Mouse (Mus musculus) embryonic stem cell, embryonic (primary cell): ENCODE results near the gene Hist1h2bk.

Experiments
- CTCF ChIA-PET, 4 experiments: fragments of 300-600 bp in 2 of 4; fragments of 350-600 bp in 2 of 4; sonication (Branson Sonifier 250); formaldehyde crosslinking; loops; one replicate each; lab custom pipeline; 2022; ENCODE audit warnings: inconsistent platforms in 2 of 4; lab: Charles Lee
- POLR2A ChIA-PET, 4 experiments: fragments of 300-600 bp in 2 of 4; fragments of 350-600 bp in 2 of 4; sonication (Branson Sonifier 250); formaldehyde crosslinking; loops; one replicate each; lab custom pipeline; 2022; ENCODE audit warnings: antibody characterized with exemption in 4 of 4, inconsistent platforms in 1 of 4; lab: Charles Lee

The Hist1h2bk gene

GRCm38 (mm10) chr13:22035267-22036148 is at the start of gene Hist1h2bk, which contains the start of gene Hist1h2ah:
Hist1h2bk (plus strand) TSS chr13:22035870.
Hist1h2ah (minus strand) TSS chr13:22035568.
- CTCF ChIA-PET = interaction anchor here in 2 of 4 experiments (0.7 to 2.5 kb wide), 4 partner anchors 8 to 1366 kb away, joined by 3 to 9 read pairs (median 6); partner anchors contain the start of genes Hist1h2ag (in 1 of the 2), Hist1h2bj (in 1 of the 2) and Hist1h2bl (in 1 of the 2)
- POLR2A ChIA-PET = interaction anchor here (0.6 to 10.4 kb wide), 176 partner anchors 8 to 1798 kb away, joined by 3 to 225 read pairs (median 5); partner anchors contain the start of genes Hist1h1a (in 3 of the 4), Hist1h1b (in 3 of the 4), Hist1h2ag (in 3 of the 4) and Hist1h2an (in 3 of the 4)

- ChIA-PET POLR2A (interaction anchor here in 3 of 4 experiments (0.7 to 2.5 kb wide), 12 partner anchors 9 to 1691 kb away, joined by 3 to 9 read pairs (median 3); partner anchors contain the start of genes Hist1h2ac (in 1 of the 3), Hist1h2ag (in 1 of the 3), Hist1h2bc (in 1 of the 3) and Hist1h2bj (in 1 of the 3)), CTCF (interaction anchor here in 1 of 4 experiments (0.6 kb wide), 1 partner anchor 1054 kb away, joined by 3 read pairs; no protein-coding TSS in a partner anchor)
Observed at GRCm38 (mm10) chr13:21992550-21992949, 43.1 kb upstream of the Hist1h2bk start.

DNA sequence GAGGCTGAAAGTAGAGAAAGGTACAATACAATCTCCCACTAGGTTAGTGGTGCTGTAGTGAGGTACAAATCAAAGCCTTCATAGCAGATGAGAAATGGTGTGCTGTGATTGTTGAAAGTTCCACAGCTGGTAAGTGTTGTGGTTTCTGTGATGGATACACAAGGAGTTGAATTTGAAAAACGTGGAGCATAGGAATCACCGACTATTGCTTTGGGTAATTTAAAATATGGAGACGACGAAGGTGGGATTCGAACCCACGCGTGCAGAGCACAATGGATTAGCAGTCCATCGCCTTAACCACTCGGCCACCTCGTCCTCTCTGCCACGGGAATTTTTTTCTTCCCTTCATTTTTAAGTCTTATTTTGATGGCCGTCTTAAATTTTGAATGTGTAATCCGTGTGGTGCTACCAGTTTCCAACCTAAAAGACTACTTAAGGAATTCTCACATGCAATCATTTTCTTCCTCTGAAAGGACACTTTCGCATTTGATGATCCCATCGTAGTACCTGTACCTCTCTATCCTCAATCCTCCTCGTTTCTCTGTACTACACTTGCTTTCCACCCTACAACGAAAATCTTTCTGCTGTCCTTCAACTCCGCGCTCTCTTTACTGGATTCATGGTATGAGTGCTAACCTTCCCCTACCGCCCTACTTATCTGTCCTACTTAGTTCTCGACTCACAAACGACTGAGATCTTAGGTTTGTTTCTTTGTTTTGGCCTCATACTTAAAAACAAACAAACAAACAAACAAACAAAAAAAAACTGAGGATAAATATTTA is 41.5 kb upstream of the Hist1h2bk start:
- POLR2A ChIA-PET = interaction anchor here in 1 of 4 experiments (1.3 to 3.2 kb wide), 2 partner anchors 13 to 111 kb away, joined by 4 to 22 read pairs; no protein-coding TSS in a partner anchor
- CTCF ChIA-PET = interaction anchor here in 1 of 4 experiments (1.9 kb wide), 1 partner anchor 11 kb away, joined by 7 read pairs; no protein-coding TSS in a partner anchor

DNA sequence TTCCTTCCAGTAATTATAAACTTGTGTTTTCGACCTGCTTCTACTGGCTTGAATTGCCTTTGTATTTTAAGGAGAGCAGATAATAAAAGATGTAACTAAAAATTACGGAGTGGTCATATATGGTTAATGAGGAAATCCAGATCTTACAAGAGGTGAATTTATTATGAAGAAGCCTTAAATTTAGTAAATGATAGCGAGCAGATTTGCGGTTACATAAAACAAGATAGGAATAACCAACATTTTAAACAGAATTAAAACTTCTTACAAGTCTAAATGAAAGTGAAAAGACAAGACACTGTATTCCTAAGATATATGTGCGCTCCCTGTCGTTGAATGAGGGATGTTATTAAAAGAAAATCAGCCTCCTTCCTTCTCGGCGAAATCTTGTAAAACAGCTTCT is 40.8 kb upstream of the Hist1h2bk start:
- ChIA-PET POLR2A (interaction anchor here in 3 of 4 experiments (1.0 to 3.2 kb wide), 19 partner anchors 11 to 1560 kb away, joined by 3 to 23 read pairs (median 5); partner anchors contain the start of genes Hist1h2ah (in 2 of the 3), Hist1h2bk (in 2 of the 3), Hist1h2ag (in 1 of the 3) and Hist1h2an (in 1 of the 3)), CTCF (interaction anchor here in 3 of 4 experiments (0.9 to 1.9 kb wide), 6 partner anchors 10 to 1454 kb away, joined by 3 to 7 read pairs (median 4); no protein-coding TSS in a partner anchor)

DNA sequence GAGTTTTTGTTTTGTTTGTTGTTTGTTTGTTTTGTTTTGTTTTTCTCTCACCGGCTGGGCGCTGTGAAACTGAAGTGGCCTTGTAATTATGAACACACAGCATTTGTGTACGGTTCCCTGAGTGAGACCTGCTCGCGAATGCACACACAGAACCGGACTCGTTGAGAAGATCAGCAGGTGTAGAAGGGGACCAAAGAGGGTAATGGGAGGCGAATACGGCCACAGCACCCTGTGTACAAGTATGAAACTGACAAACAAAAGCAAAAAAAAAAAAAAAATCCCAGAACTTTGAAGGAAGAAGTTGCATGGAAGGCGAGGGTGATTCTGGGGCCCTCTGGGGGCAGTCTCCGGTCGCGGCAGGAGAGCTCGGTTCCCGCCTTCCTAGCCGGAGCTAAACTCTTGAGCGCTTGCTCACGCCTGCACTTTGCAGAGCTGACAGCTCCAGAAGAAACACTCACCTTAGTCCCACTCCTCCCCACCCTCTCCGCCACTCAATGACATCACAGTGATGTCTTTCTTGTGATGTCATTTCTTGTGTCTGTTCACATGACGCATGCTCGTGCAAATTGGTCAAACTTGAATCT is 40.2 kb upstream of the Hist1h2bk start:
- POLR2A ChIA-PET = interaction anchor here in 3 of 4 experiments (0.6 to 3.2 kb wide), 33 partner anchors 10 to 1589 kb away, joined by 3 to 23 read pairs (median 5); partner anchors contain the start of genes Hist1h2ag (in 2 of the 3), Hist1h2ah (in 2 of the 3), Hist1h2bj (in 2 of the 3) and Hist1h2bk (in 2 of the 3)
- CTCF ChIA-PET = interaction anchor here (0.6 to 1.9 kb wide), 16 partner anchors 10 to 1500 kb away, joined by 3 to 7 read pairs (median 4); partner anchors contain the start of gene Pom121l2 (in 1 of the 4)

DNA sequence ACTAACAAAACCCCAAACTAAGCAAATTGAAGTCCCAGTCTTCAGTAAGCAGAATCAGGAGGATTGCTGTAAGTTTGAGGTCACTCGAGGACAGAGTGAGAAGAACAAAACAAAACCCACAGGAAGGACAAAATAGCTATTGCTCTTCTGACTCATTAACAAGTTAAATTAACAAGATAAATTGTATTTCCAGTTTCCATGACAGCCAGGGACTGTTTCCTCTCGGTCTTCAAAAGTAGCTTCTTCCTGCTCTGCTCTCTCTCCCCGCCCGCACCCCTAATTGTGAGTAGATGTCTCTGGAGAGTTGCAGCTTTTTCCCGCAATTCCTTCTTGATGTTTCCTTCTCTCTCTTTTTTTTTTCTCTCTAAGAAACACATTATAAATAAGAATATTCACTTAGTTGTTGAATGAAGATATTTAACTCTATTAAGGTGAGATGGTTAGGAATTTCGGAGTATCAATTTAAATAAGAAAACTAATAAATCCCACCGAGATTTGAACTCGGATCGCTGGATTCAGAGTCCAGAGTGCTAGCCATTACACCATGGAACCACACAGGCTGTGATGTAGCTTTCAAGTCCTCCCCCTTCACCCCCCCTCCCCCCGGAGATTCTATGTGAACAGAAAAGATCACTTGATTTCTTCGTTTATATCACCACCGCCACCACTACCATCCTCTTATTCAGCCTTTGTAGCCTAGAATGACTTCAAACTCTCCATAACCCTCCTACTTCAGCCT is 39.4 kb upstream of the Hist1h2bk start:
- ChIA-PET POLR2A (interaction anchor here in 3 of 4 experiments (0.6 to 3.2 kb wide), 35 partner anchors 9 to 1589 kb away, joined by 3 to 23 read pairs (median 5); partner anchors contain the start of genes Hist1h2ag (in 2 of the 3), Hist1h2ah (in 2 of the 3), Hist1h2bj (in 2 of the 3) and Hist1h2bk (in 2 of the 3)), CTCF (interaction anchor here (0.6 to 1.9 kb wide), 17 partner anchors 9 to 1499 kb away, joined by 3 to 7 read pairs (median 4); partner anchors contain the start of gene Pom121l2 (in 1 of the 4))

DNA sequence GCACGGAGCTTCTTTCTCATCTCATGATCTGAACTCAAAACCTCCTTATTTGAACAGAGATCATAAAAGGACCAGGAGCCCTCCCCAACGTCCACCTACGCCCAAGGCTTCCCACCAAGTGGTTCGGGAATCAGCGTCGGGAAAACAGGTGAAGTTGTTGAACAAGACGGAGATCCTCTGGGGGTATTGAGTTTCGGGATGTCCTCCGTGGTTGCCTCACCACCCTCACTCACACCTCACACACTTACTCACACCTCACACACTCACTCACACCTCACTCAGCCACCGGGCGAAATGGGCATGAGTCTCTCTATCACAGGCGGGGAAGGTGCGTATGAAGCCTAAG is 38.9 kb upstream of the Hist1h2bk start:
- CTCF ChIA-PET = interaction anchor here in 1 of 4 experiments (0.8 kb wide), 1 partner anchor 9 kb away, joined by 3 read pairs; no protein-coding TSS in a partner anchor
- POLR2A ChIA-PET = interaction anchor here in 3 of 4 experiments (0.6 to 3.2 kb wide), 15 partner anchors 9 to 388 kb away, joined by 3 to 23 read pairs (median 6); partner anchors contain the start of genes Hist1h2ag (in 1 of the 3), Hist1h2ah (in 1 of the 3), Hist1h2bj (in 1 of the 3) and Hist1h2bk (in 1 of the 3)

DNA sequence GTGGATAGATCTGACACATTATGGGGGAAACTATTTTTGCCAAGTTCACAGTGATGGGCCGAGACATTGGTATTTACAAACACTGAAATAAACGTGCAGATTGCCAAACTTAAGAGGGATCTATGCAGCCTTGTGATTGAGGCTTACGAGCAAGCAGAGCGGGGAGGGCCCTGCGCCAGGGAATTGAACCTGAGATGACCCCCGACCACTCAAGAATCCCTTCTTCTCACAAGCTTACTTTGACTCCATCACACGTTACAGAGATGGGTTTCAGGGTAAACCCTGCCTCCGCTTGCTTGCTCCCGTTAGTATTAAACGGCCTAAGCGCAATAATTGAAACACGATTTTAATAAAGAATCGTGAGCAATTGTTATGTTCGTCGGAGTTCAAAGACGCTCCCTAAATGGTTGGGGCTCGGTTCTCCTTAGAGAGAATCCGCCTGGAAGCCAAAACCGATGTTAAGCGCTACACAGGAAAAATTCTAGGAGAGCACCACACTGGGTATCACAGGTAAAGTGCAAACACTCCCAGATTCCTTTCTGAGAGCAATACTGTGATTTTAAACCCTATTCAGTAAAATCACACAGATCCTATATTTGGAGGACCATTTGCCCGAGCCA is 38.4 kb upstream of the Hist1h2bk start:
- CTCF ChIA-PET = no interaction called here
- POLR2A ChIA-PET = interaction anchor here in 2 of 4 experiments (1.4 to 3.2 kb wide), 7 partner anchors 9 to 46 kb away, joined by 4 to 23 read pairs (median 6); partner anchors contain the start of genes Hist1h2ag (in 1 of the 2), Hist1h2bj (in 1 of the 2) and Pom121l2 (in 1 of the 2)

DNA sequence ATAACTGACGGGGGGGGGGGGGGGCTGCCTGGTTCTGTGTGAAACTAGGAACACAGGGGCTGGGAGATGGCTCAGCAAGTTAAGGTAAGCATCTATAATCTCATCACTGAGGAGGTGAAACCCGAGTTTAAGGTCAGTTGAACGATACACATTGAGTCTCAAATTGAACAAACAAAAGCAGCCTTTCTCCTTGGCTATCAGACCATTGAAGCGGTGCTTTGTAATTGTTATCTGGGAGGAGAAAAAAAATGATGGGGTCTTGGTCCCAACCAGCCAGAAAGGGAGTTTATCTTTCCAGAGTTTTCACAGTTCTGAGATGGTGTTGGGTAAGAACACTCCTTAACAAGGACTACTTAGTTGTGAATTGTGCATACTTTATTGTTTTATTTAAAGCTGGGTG is 37.8 kb upstream of the Hist1h2bk start:
- CTCF ChIA-PET = no interaction called here
- POLR2A ChIA-PET = interaction anchor here in 1 of 4 experiments (1.4 to 2.5 kb wide), 2 partner anchors 16 to 36 kb away, joined by 5 to 11 read pairs; partner anchors contain the start of gene Pom121l2

GRCm38 (mm10) chr13:21998412-21998811 is 37.3 kb upstream of the Hist1h2bk start:
- CTCF ChIA-PET = no interaction called here
- POLR2A ChIA-PET = no interaction called here

DNA sequence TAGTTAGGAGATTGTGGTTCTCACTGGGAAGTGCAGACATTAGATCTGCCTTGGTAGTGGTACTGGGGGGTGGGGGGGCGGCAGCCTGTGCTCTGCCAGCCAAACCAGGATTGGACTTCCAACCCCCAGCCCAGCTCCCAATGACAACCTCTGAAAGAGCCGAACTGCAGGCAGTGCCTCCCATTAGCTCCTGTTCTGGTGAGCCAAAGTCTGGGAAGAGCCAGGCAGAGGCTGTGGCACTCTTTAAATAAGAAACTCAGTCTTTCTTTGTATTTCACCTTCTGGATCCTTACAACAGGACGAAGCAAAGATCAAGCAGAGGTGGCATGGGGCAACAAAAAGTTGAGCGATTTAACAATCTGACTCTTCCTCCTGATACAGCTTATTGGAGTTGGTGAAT is 36.5 kb upstream of the Hist1h2bk start:
- POLR2A ChIA-PET = interaction anchor here in 1 of 4 experiments (0.9 to 1.7 kb wide), 4 partner anchors 11 to 36 kb away, joined by 3 to 7 read pairs (median 5); partner anchors contain the start of genes Hist1h2ah, Hist1h2bk, Pom121l2 and Prss16
- CTCF ChIA-PET = interaction anchor here in 1 of 4 experiments (0.6 kb wide), 1 partner anchor 178 kb away, joined by 7 read pairs; no protein-coding TSS in a partner anchor

DNA sequence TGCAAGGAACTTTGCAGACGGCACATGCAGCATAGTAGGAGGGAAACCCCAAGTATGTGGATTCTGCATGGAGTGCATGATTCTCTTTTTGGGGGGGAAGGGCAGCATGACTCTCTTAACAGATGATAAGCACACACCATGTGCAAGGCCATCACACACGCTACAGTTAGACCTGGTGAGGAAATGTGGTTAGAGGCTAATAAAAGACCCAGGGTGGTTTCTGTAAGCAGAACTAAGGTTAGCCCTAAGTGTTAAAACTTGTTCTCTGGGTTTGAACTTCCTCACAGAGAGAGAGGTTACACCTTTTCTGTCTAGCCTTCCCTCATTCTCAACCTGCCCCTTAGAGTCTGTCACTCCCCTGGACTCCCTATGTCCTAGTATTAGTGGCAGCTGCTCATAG is 34.3 kb upstream of the Hist1h2bk start:
- ChIA-PET CTCF (no interaction called here), POLR2A (interaction anchor here in 2 of 4 experiments (0.9 to 1.6 kb wide), 4 partner anchors 12 to 21 kb away, joined by 3 to 5 read pairs (median 4); partner anchors contain the start of gene Pom121l2 (in 2 of the 2))

DNA sequence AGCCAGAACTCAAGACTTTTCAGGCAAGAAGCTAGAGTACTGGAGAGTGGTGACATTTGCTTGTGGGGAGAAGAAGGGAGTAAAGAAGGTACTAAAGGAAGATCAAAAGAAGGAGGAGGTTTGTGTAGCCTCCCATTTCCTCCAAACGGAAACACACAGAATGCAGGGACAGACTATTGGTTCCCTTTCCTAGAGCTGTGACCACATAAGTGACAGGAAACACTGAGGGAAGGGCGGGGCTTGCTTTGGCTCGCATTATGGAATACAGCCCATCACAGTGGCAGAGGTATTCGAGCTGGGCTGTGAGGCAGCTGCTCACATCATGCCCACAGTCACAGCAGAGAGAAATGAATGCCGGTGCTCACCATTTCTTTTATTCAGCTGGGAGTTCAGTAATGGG is 33.8 kb upstream of the Hist1h2bk start:
- POLR2A ChIA-PET = interaction anchor here in 2 of 4 experiments (0.6 to 1.2 kb wide), 6 partner anchors 12 to 1408 kb away, joined by 3 to 5 read pairs (median 4); partner anchors contain the start of genes Pom121l2 (in 2 of the 2) and Hist1h2ag (in 1 of the 2)
- CTCF ChIA-PET = no interaction called here

GRCm38 (mm10) chr13:22005605-22006333 is 29.9 kb upstream of the Hist1h2bk start:
- POLR2A ChIA-PET = interaction anchor here (0.6 to 4.0 kb wide), 39 partner anchors 9 to 1678 kb away, joined by 3 to 47 read pairs (median 4); partner anchors contain the start of genes Hist1h2ah (in 3 of the 4), Hist1h2bk (in 3 of the 4), Hist1h2ag (in 2 of the 4) and Hist1h2bj (in 2 of the 4)
- CTCF ChIA-PET = interaction anchor here in 3 of 4 experiments (0.6 to 2.1 kb wide), 10 partner anchors 9 to 178 kb away, joined by 3 to 7 read pairs (median 3); no protein-coding TSS in a partner anchor
